Mouse (Mus musculus): Measurements from ENCODE around the gene Gm12355. TPM values are rescaled to one million over a fixed set of nuclear protein-coding genes. Genes with fewer than 3 reads are reported as not detected.

Gene Gm12355
- polyA plus RNA-seq, 1 experiment from 2014 or later: 1.3 TPM

DNA sequence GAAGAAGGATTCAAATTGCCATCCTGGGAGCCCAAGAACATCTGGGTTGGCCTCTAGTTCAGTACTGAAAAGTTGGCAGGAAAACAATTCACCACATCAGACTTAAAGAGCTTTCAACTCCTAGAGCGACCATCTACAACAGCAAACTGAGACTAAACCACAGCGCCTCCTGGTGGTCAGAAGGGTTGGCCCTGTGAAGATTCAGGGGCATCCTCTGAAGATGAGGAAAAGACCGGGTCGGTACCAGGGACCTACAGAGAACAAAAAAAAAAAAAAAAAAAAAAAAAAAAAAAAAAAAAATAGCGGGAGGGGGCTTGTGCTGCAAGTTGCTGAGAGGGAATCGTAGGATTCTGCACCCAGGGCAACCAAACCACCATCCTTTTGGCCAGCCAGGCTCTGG, 28.1 kb downstream of the Gm12355 start:
- H3K4me3 ChIP-seq (ENCODE audit: low read length): no peak overlapping the region
- peaks cover 4% of the 10 kb centered on the region; the same call in 1 of the 2 replicates for H3K27me3 ChIP-seq (replicated peaks; ENCODE audit: control insufficient read depth, insufficient read depth, low read length)
- no peaks in the 10 kb centered on the region for H3K4me1 ChIP-seq (ENCODE audit: control insufficient read depth, insufficient read depth, low read depth, low read length)
- 55% methylated on average over 5 of the region's 6 CpGs for WGBS
- no peaks in the 10 kb centered on the region for H3K36me3 ChIP-seq (ENCODE audit: control insufficient read depth, insufficient read depth, low read length)
- no peak overlapping the region for H3K27ac ChIP-seq (ENCODE audit: low read depth, low read length)
- H3K9me3 ChIP-seq (ENCODE audit: control insufficient read depth, low read length): no peaks in the 10 kb centered on the region
- no peak overlapping the region for H3K9ac ChIP-seq (ENCODE audit: low read depth, low read length)
- H3K4me2 ChIP-seq (ENCODE audit: low read length): no peak overlapping the region
- no peak for ATAC-seq

DNA sequence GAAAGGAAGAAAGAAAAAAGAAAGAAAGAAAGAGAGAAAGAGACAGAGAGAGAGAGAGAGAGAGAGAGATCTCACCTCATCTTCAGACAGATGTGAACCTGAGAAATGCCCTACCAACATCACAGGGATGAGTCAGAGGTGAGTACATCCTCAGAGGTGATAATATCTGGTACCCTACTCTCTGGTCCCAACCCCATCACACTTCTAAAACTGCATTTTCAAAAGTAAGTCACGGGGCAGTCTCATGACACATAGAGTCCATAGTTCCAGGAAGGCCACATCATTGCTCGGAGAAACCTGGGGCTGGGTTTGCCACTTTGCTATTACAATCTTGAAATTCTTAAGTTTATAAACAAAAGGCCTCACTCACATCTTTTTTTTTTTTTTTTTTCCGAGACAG, 29.5 kb downstream of the Gm12355 start:
- H3K9me3 ChIP-seq (ENCODE audit: control insufficient read depth, low read length): no peaks in the 10 kb centered on the region
- H3K4me2 ChIP-seq (ENCODE audit: low read length): no peak overlapping the region
- no peaks in the 10 kb centered on the region for H3K4me1 ChIP-seq (ENCODE audit: control insufficient read depth, insufficient read depth, low read depth, low read length)
- no peak for ATAC-seq
- H3K9ac ChIP-seq (ENCODE audit: low read depth, low read length): no peak overlapping the region
- peaks cover 4% of the 10 kb centered on the region; the same call in 1 of the 2 replicates for H3K27me3 ChIP-seq (replicated peaks; ENCODE audit: control insufficient read depth, insufficient read depth, low read length)
- no peaks in the 10 kb centered on the region for H3K36me3 ChIP-seq (ENCODE audit: control insufficient read depth, insufficient read depth, low read length)
- no peak overlapping the region for H3K4me3 ChIP-seq (ENCODE audit: low read length)
- WGBS: 81% methylated on average over 3 of the region's 3 CpGs
- no peak overlapping the region for H3K27ac ChIP-seq (ENCODE audit: low read depth, low read length)

DNA sequence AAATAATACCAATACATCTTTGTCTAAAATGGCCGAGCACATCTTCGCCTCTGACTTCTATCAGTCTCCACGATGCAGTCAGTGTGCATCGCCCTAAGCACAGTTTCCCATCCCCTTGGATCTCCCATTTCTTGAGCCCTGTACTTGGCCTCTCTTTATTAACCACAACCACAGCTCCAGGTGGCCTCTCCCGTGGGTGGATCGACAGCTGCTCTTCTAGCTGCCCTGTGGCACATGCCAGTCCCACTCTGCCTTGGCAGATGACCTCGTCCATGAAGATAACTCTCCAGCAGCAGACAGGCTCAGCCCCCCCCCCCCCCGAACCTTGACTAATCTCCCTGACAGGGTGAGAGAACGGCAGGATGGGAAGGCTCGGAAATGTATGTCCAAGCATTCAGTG, 30.0 kb downstream of the Gm12355 start:
- WGBS: 78% methylated on average over 10 of the region's 10 CpGs
- H3K9me3 ChIP-seq (ENCODE audit: control insufficient read depth, low read length): no peaks in the 10 kb centered on the region
- no peak for ATAC-seq

GRCm38 (mm10) chr11:98595021-98595420, 30.4 kb downstream of the Gm12355 start:
- no peaks in the 10 kb centered on the region for H3K9me3 ChIP-seq (ENCODE audit: control insufficient read depth, low read length)
- no peaks in the 10 kb centered on the region for H3K4me1 ChIP-seq (ENCODE audit: control insufficient read depth, insufficient read depth, low read depth, low read length)
- 78% methylated on average over 6 of the region's 6 CpGs for WGBS
- no peak overlapping the region for H3K4me3 ChIP-seq (ENCODE audit: low read length)
- peaks cover 2% of the 10 kb centered on the region; the same call in 1 of the 2 replicates for H3K27me3 ChIP-seq (replicated peaks; ENCODE audit: control insufficient read depth, insufficient read depth, low read length)
- no peak overlapping the region for H3K9ac ChIP-seq (ENCODE audit: low read depth, low read length)
- H3K4me2 ChIP-seq (ENCODE audit: low read length): no peak overlapping the region
- no peak overlapping the region for H3K27ac ChIP-seq (ENCODE audit: low read depth, low read length)
- ATAC-seq: no peak
- H3K36me3 ChIP-seq (ENCODE audit: control insufficient read depth, insufficient read depth, low read length): no peaks in the 10 kb centered on the region

More for the DNA sequence above, 30.0 kb downstream of the Gm12355 start:
- Histone ChIP-seq H3K4me3 (ENCODE audit: low read length) (no peak overlapping the region), H3K4me1 (ENCODE audit: control insufficient read depth, insufficient read depth, low read depth, low read length) (no peaks in the 10 kb centered on the region), H3K4me2 (ENCODE audit: low read length) (no peak overlapping the region), H3K27me3 (replicated peaks; ENCODE audit: control insufficient read depth, insufficient read depth, low read length) (peaks cover 4% of the 10 kb centered on the region; the same call in 1 of the 2 replicates), H3K27ac (ENCODE audit: low read depth, low read length) (no peak overlapping the region), H3K36me3 (ENCODE audit: control insufficient read depth, insufficient read depth, low read length) (no peaks in the 10 kb centered on the region), H3K9ac (ENCODE audit: low read depth, low read length) (no peak overlapping the region)

GRCm38 (mm10) chr11:98590548-98591445, 34.7 kb downstream of the Gm12355 start:
- Histone ChIP-seq H3K4me2 (ENCODE audit: low read length) (no peak overlapping the region), H3K9ac (ENCODE audit: low read depth, low read length) (no peak overlapping the region), H3K4me3 (ENCODE audit: low read length) (no peak overlapping the region), H3K4me1 (ENCODE audit: control insufficient read depth, insufficient read depth, low read depth, low read length) (peaks cover 12% of the 10 kb centered on the region), H3K27me3 (replicated peaks; ENCODE audit: control insufficient read depth, insufficient read depth, low read length) (no peaks in the 10 kb centered on the region; the same call in 1 of the 2 replicates), H3K36me3 (ENCODE audit: control insufficient read depth, insufficient read depth, low read length) (no peaks in the 10 kb centered on the region), H3K9me3 (ENCODE audit: control insufficient read depth, low read length) (no peaks in the 10 kb centered on the region), H3K27ac (ENCODE audit: low read depth, low read length) (no peak overlapping the region)
- no peak for ATAC-seq
- WGBS: 68% methylated on average over 19 of the region's 19 CpGs

- no peak overlapping the region for H3K27ac ChIP-seq (ENCODE audit: low read depth, low read length)
- no peak overlapping the region for H3K4me2 ChIP-seq (ENCODE audit: low read length)
- no peaks in the 10 kb centered on the region for H3K9me3 ChIP-seq (ENCODE audit: control insufficient read depth, low read length)
- no peaks in the 10 kb centered on the region for H3K36me3 ChIP-seq (ENCODE audit: control insufficient read depth, insufficient read depth, low read length)
- H3K9ac ChIP-seq (ENCODE audit: low read depth, low read length): no peak overlapping the region
- ATAC-seq: no peak
- no peak overlapping the region for H3K4me3 ChIP-seq (ENCODE audit: low read length)
- peaks cover 25% of the 10 kb centered on the region for H3K4me1 ChIP-seq (ENCODE audit: control insufficient read depth, insufficient read depth, low read depth, low read length)
- WGBS: 88% methylated on average over 8 of the region's 8 CpGs
- no peaks in the 10 kb centered on the region for H3K27me3 ChIP-seq (replicated peaks; ENCODE audit: control insufficient read depth, insufficient read depth, low read length)
Observed at GRCm38 (mm10) chr11:98589306-98589705, 36.2 kb downstream of the Gm12355 start.

DNA sequence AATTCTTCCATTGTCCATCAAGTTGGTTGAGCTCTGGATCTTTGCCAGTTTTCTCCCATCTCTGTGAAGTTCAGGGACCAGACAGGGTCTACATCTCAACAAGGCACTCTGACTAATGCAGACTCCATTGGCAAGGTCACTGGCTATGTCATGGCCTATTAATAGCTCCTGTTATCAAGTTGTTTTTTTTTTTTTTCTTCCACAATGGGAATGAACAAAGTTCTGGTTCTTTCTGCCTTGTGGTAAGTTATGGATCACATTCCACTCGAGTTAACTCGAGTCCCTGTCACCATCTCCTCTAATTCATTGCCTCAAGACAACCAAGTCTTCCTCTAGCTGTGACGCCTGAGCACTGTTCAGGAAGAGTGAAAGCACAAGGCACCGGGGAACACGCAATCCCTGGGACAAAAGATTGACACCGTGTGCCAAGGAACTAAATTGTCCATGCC, 36.6 kb downstream of the Gm12355 start:
- H3K4me1 ChIP-seq (ENCODE audit: control insufficient read depth, insufficient read depth, low read depth, low read length): peaks cover 25% of the 10 kb centered on the region
- H3K36me3 ChIP-seq (ENCODE audit: control insufficient read depth, insufficient read depth, low read length): no peaks in the 10 kb centered on the region
- no peak for ATAC-seq
- H3K4me3 ChIP-seq (ENCODE audit: low read length): no peak overlapping the region
- WGBS: 61% methylated on average over 6 of the region's 6 CpGs
- no peaks in the 10 kb centered on the region for H3K27me3 ChIP-seq (replicated peaks; ENCODE audit: control insufficient read depth, insufficient read depth, low read length)
- H3K9me3 ChIP-seq (ENCODE audit: control insufficient read depth, low read length): no peaks in the 10 kb centered on the region
- no peak overlapping the region for H3K9ac ChIP-seq (ENCODE audit: low read depth, low read length)
- no peak overlapping the region for H3K27ac ChIP-seq (ENCODE audit: low read depth, low read length)
- H3K4me2 ChIP-seq (ENCODE audit: low read length): peak overlapping the region; percentile 95; the same call in 1 of the 2 replicates

- H3K27ac ChIP-seq (ENCODE audit: low read depth, low read length): peak overlapping the region; percentile 60
- H3K4me2 ChIP-seq (ENCODE audit: low read length): peak overlapping the region; percentile 95
- peak overlapping the region; percentile 90 for H3K4me3 ChIP-seq (ENCODE audit: low read length)
- no peaks in the 10 kb centered on the region for H3K27me3 ChIP-seq (replicated peaks; ENCODE audit: control insufficient read depth, insufficient read depth, low read length)
- peak; percentile 63 for ATAC-seq
- no peaks in the 10 kb centered on the region for H3K9me3 ChIP-seq (ENCODE audit: control insufficient read depth, low read length)
- H3K36me3 ChIP-seq (ENCODE audit: control insufficient read depth, insufficient read depth, low read length): peaks cover 3% of the 10 kb centered on the region
- 9% methylated on average over 20 of the region's 20 CpGs for WGBS
- H3K9ac ChIP-seq (ENCODE audit: low read depth, low read length): peak overlapping the region; percentile 96
- peaks cover 25% of the 10 kb centered on the region for H3K4me1 ChIP-seq (ENCODE audit: control insufficient read depth, insufficient read depth, low read depth, low read length)
Observed at GRCm38 (mm10) chr11:98587684-98588546, 37.5 kb downstream of the Gm12355 start.

Measured in hindbrain, embryonic 16.5 days (tissue).